Mouse (Mus musculus) kidney, postnatal 4 days (tissue): ENCODE measurements around the gene Wdr66.
"Not testable (repeated sequence)": the region's sequence is repeated elsewhere in the genome, so short reads cannot be mapped to it uniquely, and the experiment has no call there.

Experiments used
- DNase-seq, 2 experiments: peaks; one replicate each; pipeline ENCODE4 v3.0.0; 2021; ENCODE audit warnings: mixed read lengths in 2 of 2

The Wdr66 gene

GRCm38 (mm10) chr5:123251834-123252233, at the start of gene Wdr66:
TSS of gene Wdr66 (plus strand) at chr5:123252102.
- DNase-seq, result peak; percentile 94 to 96

DNA sequence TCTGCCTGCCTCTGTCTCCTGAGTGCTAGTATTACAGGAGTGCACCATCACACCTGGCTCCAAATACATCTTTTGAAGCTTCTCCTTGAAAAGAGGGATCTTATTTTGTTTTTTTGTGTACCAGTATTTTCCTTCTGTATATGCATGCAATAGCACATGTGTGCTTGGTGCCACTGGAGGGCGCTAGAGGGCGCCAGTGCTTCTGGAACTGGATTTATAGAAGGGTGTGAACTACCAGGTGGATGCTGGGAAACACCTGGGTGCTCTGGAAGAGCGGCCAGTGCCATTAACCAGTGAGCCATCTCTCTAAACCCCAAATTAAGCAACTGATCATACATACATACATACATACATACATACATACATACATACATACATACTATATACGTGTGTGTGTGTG, 49.1 kb upstream of the Wdr66 start:
- not testable (repeated sequence) for DNase-seq

DNA sequence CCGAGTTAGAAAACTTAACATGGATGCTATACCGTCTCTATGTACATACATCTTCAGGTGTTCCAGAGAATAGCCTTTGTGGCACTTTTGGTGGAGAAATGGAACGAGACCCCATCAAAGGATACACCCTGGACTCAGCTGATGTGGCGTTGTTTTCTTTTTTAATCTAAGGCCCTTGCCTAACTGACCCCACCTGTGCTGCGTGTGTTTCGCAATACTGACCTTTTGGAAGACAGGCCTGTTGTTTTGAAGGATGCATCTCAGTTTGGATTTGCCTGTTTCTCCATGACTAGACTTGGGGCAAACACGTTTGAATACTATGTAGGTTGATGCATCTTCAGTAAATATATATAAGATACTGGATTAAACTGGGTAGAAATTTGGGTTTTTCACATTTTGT, 48.3 kb upstream of the Wdr66 start:
- not testable (repeated sequence) for DNase-seq

DNA sequence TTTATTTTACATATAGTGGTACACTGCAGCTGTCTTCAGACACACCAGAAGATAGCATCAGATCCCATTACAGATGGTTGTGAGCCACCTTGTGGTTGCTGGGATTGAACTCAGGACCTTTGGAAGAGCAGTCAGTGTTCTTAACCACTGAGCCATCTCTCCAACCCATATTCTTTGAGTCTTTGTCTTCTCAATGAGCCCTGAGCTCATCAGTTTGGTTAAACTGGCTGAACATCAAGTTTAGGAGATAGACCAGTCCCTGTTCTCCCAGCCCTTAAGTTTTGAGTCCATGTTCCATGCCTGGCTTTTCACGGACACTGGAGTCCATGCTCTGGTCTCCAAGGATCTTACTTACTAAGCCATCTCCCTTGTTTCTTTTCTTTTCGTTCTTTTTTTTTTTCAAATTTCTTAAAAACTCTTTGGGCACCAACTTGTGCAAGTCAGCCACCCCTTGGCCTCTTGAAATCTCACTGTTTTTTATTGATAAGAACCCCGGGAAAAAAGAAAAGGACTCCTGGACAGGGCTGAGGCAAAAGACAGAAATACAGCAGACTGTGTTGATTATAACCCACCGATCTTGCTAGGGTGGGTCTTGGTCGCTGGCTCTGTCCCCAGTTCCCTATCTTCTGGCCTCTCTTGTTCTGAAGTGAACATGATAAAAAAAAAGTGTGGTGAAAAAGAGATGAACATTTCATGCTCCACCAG, 29.4 kb upstream of the Wdr66 start:
- not testable (repeated sequence) for DNase-seq

DNA sequence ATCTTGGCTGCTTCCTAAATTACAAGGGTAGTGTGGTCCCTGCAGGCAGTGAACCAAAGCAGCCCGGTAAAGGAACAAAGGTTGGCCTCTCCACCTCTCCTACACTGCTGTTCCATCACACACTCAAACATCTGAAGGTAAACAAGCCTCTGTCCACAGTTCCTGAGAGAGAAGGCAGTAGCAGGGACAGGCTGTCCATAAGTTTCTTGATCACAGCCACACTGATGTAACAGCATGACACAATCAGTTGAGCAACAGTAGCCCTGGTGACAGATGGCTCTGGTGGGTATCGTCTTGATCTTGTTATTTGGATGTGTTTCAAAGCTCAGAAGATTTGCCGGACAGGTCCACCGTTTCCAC, 28.9 kb upstream of the Wdr66 start:
- DNase-seq, result no peak

- not testable (repeated sequence) for DNase-seq
These were observed 28.0 kb upstream of the Wdr66 start for GRCm38 (mm10) chr5:123223861-123224260.

- DNase-seq, result no peak
These were observed 25.1 kb upstream of the Wdr66 start for GRCm38 (mm10) chr5:123226851-123227250.

- DNase-seq, result peak; percentile 98 to 99
These were observed 24.0 kb upstream of the Wdr66 start for GRCm38 (mm10) chr5:123227762-123228523.

DNA sequence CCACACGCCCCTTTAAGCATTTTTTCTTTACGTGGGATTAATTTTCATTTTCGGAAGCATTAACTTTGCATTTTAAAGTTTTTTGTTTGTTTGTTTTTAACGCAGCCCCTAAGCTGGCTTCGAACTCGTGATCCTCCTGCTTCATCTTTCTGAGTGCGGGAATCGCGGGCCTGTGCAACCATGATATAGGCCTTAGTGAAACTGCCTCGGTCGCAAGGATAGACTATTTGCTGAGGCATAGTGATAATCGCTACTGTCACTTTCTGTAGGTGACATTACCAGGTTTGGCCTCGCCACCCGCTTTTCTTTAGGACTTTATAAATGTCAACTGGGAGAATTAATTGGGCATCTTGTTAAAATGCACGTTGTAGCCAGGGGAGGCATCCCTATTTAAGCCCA, 23.4 kb upstream of the Wdr66 start:
- DNase-seq, result no peak

DNA sequence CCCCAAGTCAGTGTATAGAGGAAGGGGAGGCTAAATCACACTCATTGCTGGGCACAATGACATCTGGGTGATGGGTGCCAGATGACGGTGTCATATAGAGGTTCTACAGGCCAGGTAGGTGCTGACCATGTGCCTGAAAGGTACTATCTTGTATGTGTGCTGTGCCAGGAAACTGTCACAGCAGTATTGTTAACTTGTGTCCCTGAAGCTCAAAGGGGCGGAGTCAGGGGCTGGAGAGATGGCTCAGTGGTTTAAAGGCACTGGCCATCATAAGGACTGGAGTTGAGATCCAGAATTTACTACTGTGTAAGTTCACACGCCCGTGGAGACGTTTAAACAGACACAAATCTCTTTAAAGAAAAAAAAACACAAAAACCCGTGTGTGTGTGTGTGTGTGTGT, 22.6 kb upstream of the Wdr66 start:
- DNase-seq, result no peak

GRCm38 (mm10) chr5:123232180-123232579, 19.7 kb upstream of the Wdr66 start:
- no peak for DNase-seq

GRCm38 (mm10) chr5:123235731-123236130, 16.2 kb upstream of the Wdr66 start:
- DNase-seq, result peak; percentile 75 to 82

GRCm38 (mm10) chr5:123236426-123236825, 15.5 kb upstream of the Wdr66 start:
- DNase-seq, result no peak

- no peak for DNase-seq
These were observed 12.4 kb upstream of the Wdr66 start for GRCm38 (mm10) chr5:123239501-123239900.

DNA sequence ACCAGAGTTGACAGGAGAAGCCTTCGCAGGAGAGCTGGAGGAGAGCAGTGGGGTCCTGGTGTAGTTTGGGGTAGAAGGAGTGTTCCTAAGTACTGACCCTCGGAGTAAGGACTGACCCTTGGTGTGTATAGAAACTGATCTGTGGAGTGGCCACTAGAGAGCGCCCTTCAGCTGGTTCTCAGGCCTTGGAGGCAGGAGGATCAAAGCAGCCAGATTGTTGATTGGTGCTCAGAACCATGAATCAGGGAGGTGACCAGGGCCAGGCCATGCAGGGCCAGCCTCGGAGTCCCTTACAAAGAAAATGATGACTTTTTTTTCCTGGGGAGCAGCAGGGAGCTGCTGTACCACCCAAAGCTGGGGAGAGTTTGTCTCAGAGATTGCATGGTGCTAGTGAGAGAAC, 6.4 kb upstream of the Wdr66 start:
- DNase-seq, result peak; percentile 74 to 81

GRCm38 (mm10) chr5:123251390-123251789, 512 bp upstream of the Wdr66 start:
- DNase-seq, result no peak

DNA sequence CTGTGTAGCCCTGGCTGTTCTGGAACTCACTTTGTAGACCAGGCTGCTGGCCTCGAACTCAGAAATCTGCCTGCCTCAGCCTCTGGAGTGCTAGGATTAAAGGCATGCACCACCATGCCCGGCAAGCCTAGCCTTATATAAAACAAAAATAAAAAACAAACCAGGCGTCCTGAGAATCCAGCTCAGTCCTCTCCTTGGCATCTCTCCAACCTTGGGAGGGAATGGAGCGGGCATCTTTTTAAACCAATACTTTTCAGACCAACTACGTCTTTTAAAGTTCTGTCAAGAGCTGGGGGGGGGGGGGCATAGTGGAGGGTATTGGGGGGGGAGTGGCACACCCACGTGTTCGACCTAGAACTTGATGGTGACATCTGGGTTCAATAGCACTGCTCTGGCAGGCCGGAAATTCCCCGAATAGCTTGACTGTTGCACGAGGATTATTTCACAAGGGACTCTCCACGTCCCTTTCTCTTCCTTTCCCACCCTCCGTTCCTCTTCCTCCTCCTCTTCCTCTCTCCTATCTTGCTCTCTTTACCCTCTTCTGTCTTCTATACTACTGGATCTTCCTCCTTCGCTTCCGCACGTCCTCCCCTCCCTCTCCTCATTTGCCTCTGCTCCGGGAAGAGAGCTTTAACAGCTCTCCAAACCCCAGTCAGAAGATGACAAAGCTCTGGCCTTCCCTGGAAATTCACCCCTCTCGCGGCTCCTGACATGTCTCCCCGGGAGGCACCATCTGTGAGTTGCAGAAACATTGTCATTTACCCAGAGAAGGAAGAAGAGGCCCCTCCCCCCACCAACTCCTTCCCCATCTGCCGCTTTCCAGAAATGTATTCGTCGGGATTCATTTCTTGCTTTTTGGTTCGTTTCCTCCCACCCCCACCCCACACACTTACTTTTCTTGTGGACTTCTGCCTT, 5.2 kb downstream of the Wdr66 start:
- DNase-seq, result peak; percentile 39 to 60

DNA sequence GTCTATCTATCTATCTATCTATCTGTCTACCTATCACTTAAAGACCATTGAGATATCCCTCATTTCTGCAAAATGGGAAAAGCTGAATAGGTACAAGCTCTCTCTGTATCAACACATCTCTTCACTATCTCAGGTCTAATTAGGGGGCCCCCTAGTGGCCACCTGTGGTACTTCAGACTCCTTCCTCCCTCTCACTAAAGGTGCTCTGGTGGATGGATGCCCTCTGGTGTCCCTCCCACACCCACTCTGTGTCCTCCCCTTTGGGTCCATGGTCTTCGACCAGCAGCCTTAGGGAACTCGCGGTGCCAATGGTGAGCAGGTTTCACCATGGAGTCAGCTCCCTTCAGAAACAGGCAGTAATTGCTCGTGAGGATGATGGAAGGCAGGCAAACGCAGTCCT, 7.1 kb downstream of the Wdr66 start:
- DNase-seq, result peak; percentile 74 to 77

DNA sequence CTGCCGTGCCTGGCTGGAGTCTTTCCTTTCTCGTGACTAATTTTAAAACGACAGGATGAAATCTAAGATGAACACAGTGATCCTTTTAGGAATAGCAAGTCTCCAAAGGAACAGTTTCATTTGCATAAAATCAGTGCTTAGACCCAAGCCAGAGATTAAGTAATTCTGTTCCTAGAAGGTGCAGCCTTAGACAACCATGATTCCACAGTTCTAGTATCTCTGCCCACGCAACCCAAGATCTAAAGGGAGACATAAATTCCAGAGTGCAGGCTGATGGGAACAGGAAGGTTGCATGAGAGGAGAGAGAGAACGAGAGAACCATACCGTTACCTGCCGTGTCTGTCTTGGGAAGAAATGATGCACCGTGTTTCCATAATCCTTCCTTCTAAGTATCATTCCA, 8.8 kb downstream of the Wdr66 start:
- DNase-seq, result no peak

GRCm38 (mm10) chr5:123266909-123267308, 15.0 kb downstream of the Wdr66 start:
- no peak for DNase-seq

DNA sequence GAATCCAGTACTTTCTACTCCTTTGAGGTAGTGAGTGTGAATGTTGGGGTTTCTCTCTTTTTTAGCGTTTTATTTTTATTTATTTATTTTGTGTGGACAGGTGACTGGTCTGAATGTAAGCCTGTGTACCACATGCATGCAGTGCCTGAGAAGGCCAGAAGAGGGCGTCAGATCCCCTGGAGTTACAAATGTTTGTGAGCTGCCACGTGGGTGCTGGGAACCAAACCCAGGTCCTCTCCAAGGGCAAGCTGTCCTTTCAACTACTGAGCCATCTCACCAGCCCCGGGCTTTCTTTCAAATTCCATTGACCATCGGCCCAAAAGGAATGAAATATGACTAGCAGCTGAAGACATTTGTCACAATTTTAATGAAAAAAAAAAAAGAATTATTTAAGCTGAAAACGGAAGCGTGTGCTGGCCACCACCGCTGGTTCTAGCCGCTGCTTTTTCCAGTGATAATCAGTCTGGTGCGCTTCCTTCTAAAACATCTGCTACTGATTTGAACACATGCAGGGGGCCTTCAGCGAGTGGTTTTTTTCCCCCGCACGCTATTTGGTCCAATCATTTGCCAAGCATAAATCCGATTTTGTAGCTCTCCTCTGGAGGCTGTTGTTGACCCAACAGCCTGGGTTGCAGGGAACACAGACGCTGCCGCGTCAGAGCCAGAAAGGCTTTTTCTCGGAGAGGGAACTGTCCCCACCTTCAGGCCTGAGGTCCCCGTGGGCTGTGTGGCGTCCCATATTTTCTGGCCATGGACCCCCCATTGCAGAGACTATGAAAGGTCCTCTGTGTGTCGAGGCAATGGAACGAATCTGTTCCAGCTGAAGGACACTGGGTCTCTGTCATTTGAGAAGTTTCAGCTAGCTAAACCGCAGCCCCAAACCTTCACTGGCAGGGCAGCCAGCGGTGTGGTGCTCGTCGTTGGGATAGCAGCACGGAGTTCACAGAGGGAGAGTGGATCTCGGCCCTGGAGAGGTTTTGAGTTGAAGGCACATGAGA, 16.9 kb downstream of the Wdr66 start:
- DNase-seq, result no peak

- DNase-seq, result no peak
These were observed 19.0 kb downstream of the Wdr66 start for GRCm38 (mm10) chr5:123270917-123271316.
